Mouse (Mus musculus) layer of hippocampus, adult 18-20 months (tissue): ENCODE results near the gene Cacna1s. TPM values are rescaled to one million over a fixed set of nuclear protein-coding genes. Genes with fewer than 3 reads are reported as not detected.

Experiments used
- total RNA-seq, 2 experiments: library from RNA; stranded (reverse); gene quantifications; 2 replicates each; pipeline ENCODE4 v1.2.3; 2021

The Cacna1s gene
- total RNA-seq, 2 experiments from 2014 or later: 0.91 to 1.1 TPM

Other genes starting within 250 kb of the Cacna1s start
- 1 to 10 TPM; 1.0 to 1.3 TPM for gene Lad1, start 234.2 kb upstream of the Cacna1s start, total RNA-seq
- 1 to 10 TPM; 1.7 to 2.0 TPM for gene Tnnt2, start 216.4 kb upstream of the Cacna1s start, total RNA-seq
- not detected for gene Pkp1, start 133.5 kb upstream of the Cacna1s start, total RNA-seq
- gene Igfn1, start 46.4 kb upstream of the Cacna1s start, total RNA-seq: under 1 TPM; 0.23 to 0.59 TPM
- gene Tmem9, start 44.6 kb upstream of the Cacna1s start, total RNA-seq: 10 to 100 TPM; 64.0 to 64.2 TPM
- gene Ascl5, start 1.9 kb upstream of the Cacna1s start, total RNA-seq: not detected
- 10 to 100 TPM; 31.7 to 31.9 TPM for gene Kif21b, start 78.6 kb downstream of the Cacna1s start, total RNA-seq
- under 1 TPM; 0.41 to 0.54 TPM for gene Mroh3, start 160.1 kb downstream of the Cacna1s start, total RNA-seq
- gene Inava, start 181.5 kb downstream of the Cacna1s start, total RNA-seq: 1 to 10 TPM; 2.7 to 3.0 TPM
- gene Gpr25, start 208.1 kb downstream of the Cacna1s start, total RNA-seq: 1 to 10 TPM; 3.7 to 4.2 TPM